Comparison of ENCODE assay signal across 7 mouse cellular contexts in the genomic region with DNA sequence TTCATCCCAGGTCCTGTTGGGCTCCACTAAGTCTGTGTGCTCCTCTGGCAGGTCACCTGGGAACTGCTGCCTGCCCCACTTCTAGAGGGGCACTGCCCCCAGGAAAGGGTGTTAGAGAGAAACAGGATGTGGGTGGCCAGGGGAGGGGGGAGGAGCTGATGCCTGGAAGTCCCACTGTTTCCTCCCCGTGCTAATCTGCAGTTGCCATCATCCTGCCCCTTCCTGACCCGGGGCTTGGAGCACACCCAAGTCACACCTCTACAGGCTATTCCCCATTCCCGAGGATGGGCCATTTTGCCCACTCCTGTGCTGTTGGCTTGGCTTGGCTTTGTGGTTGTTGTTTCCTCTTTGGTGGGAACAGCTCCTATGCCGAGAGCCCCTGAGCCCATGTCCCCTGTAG. TPM values are rescaled to one million over a fixed set of nuclear protein-coding genes. Genes with fewer than 3 reads are reported as not detected.
DNase-seq lines count a peak whose midpoint lies in the region; ATAC-seq and TF ChIP-seq lines count a peak whose summit lies in the region.

No protein-coding gene starts in this region.

- peaks cover 36 to 73% of the 10 kb centered on the region in 2 experiments for H3K4me1 ChIP-seq in MEL (ENCODE audit: control insufficient read depth in 1 of 2, insufficient read depth in 2 of 2, low read length in 2 of 2)
- H3K4me1 ChIP-seq in kidney, embryonic 14.5 days (ENCODE audit: control insufficient read depth, insufficient read depth, low read length) = peaks cover 16% of the 10 kb centered on the region
- H3K4me1 ChIP-seq in stomach, embryonic 16.5 days (ENCODE audit: control insufficient read depth, insufficient read depth, low read length) = peaks cover 17% of the 10 kb centered on the region

- H3K9me3 ChIP-seq in MEL (replicated peaks; ENCODE audit: insufficient read depth, low read length) = no peaks in the 10 kb centered on the region
- no peaks in the 10 kb centered on the region for H3K9me3 ChIP-seq in kidney, embryonic 14.5 days (ENCODE audit: control insufficient read depth, low read length)
- H3K9me3 ChIP-seq in stomach, embryonic 16.5 days (replicated peaks; ENCODE audit: control insufficient read depth, low read length) = no peaks in the 10 kb centered on the region

- H3K4me3 ChIP-seq in MEL (ENCODE audit: control insufficient read depth in 1 of 2, insufficient read depth in 1 of 2, low read depth in 2 of 2, low read length in 2 of 2) = no peak overlapping the region
- H3K4me3 ChIP-seq in kidney, embryonic 14.5 days (ENCODE audit: low read length) = no peak overlapping the region
- no peak overlapping the region for H3K4me3 ChIP-seq in stomach, embryonic 16.5 days (replicated peaks; ENCODE audit: low read length)

- H3K4me2 ChIP-seq in kidney, embryonic 14.5 days (replicated peaks; ENCODE audit: low read depth, low read length) = no peak overlapping the region
- H3K4me2 ChIP-seq in stomach, embryonic 16.5 days (ENCODE audit: low read depth, low read length) = no peak overlapping the region

- peaks cover 44% of the 10 kb centered on the region for H3K79me2 ChIP-seq in MEL (ENCODE audit: control insufficient read depth, insufficient read depth, low read length, poor library complexity)

- peak; percentile 87 for DNase-seq in MEL (ENCODE audit: low read depth, low spot score)
- peak; percentile 76 for DNase-seq in adrenal gland, postnatal 14 days
- peak; percentile 86 for DNase-seq in lung, postnatal 10 days
- DNase-seq in right cerebral cortex, postnatal 4 days = no peak

- no peak for TF ChIP-seq RAD21 in MEL (IDR thresholded peaks at IDR 0.05; ENCODE audit: low read depth, low read length)

- peak in 1 of 2 experiments; percentile 70; a peak in 2 of 4 replicates for TF ChIP-seq POLR2A in MEL (IDR thresholded peaks at IDR 0.05; ENCODE audit: control insufficient read depth in 1 of 2, insufficient read depth in 1 of 2, low read depth in 1 of 2, low read length in 2 of 2, poor library complexity in 1 of 2)

- H3K9ac ChIP-seq in MEL (ENCODE audit: control insufficient read depth, low read depth, low read length, poor library complexity, severe bottlenecking) = peak overlapping the region; percentile 25
- H3K9ac ChIP-seq in kidney, embryonic 14.5 days (ENCODE audit: low read depth, low read length) = no peak overlapping the region
- 0 out of 2 replicates have a peak overlapping the region, but pooled peaks have one; percentile 1 for H3K9ac ChIP-seq in stomach, embryonic 16.5 days (ENCODE audit: low read length)

- 12% methylated on average over 4 of the region's 4 CpGs for whole genome bisulfite sequencing in kidney, embryonic 14.5 days
- WGBS in stomach, embryonic 16.5 days = 31% methylated on average over 4 of the region's 4 CpGs

- ATAC-seq in granulocyte monocyte progenitor cell, adult 5-6 weeks (replicated peaks; ENCODE audit: poor library complexity, severe bottlenecking) = peak; percentile 61
- ATAC-seq in kidney, embryonic 14.5 days (ENCODE audit: low FRiP score, low TSS enrichment) = peak; percentile 17
- ATAC-seq in stomach, embryonic 16.5 days (ENCODE audit: insufficient read depth, low FRiP score) = no peak

- peak; percentile 62 to 79 for TF ChIP-seq EP300 in MEL (IDR thresholded peaks at IDR 0.05; ENCODE audit: low read depth in 1 of 2, low read length in 2 of 2)

- H3K27ac ChIP-seq in MEL (ENCODE audit: control insufficient read depth, low read depth, low read length) = peak overlapping the region; percentile 63
- peak overlapping the region; percentile 74 for H3K27ac ChIP-seq in kidney, embryonic 14.5 days (ENCODE audit: low read depth, low read length)
- H3K27ac ChIP-seq in stomach, embryonic 16.5 days (ENCODE audit: low read length) = peak overlapping the region; percentile 4

- H3K27me3 ChIP-seq in MEL (ENCODE audit: control insufficient read depth in 1 of 2, insufficient read depth in 2 of 2, low read length in 2 of 2) = no peaks in the 10 kb centered on the region
- no peaks in the 10 kb centered on the region for H3K27me3 ChIP-seq in kidney, embryonic 14.5 days (ENCODE audit: control insufficient read depth, insufficient read depth, low read length)
- no peaks in the 10 kb centered on the region for H3K27me3 ChIP-seq in stomach, embryonic 16.5 days (ENCODE audit: control insufficient read depth, insufficient read depth, low read length)

- peaks cover 10 to 68% of the 10 kb centered on the region in 2 experiments for H3K36me3 ChIP-seq in MEL (ENCODE audit: control insufficient read depth in 1 of 2, insufficient read depth in 2 of 2, low read length in 2 of 2)
- peaks cover 78% of the 10 kb centered on the region for H3K36me3 ChIP-seq in kidney, embryonic 14.5 days (ENCODE audit: control insufficient read depth, insufficient read depth, low read length)
- H3K36me3 ChIP-seq in stomach, embryonic 16.5 days (ENCODE audit: control insufficient read depth, insufficient read depth, low read length) = peaks cover 26% of the 10 kb centered on the region

- no peak for TF ChIP-seq CTCF in MEL (IDR thresholded peaks at IDR 0.05 in 2 of 3, conservative IDR thresholded peaks at IDR 0.05 in 1 of 3; ENCODE audit: control insufficient read depth in 1 of 3, insufficient read depth in 1 of 3, low read depth in 2 of 3, low read length in 3 of 3, poor library complexity in 1 of 3, severe bottlenecking in 1 of 3)

TF ChIP-seq in MEL, 35 proteins besides CTCF, POLR2A, EP300 and RAD21 (continues in another document):
- TF ChIP-seq POLR2AphosphoS2 (IDR thresholded peaks at IDR 0.05; ENCODE audit: low read length) (peak; percentile 57; the same call in 1 of the 2 replicates), ETS1 (IDR thresholded peaks at IDR 0.05; ENCODE audit: low read depth, low read length) (peak; percentile 62; the same call in 1 of the 2 replicates), TBP (IDR thresholded peaks at IDR 0.05; ENCODE audit: low read depth, low read length) (0 out of 2 replicates have a peak, but pooled peaks have one; percentile 41), MEF2A (IDR thresholded peaks at IDR 0.05; ENCODE audit: extremely low read depth, insufficient replicate concordance, low read depth, low read length, poor library complexity, severe bottlenecking) (no peak), POLR2AphosphoS5 (IDR thresholded peaks at IDR 0.05; ENCODE audit: borderline replicate concordance, low read depth, low read length) (no peak), TCF12 (IDR thresholded peaks at IDR 0.05; ENCODE audit: low read depth, low read length) (peak; percentile 68)

RNA-seq across cellular contexts. Expression of a gene that starts 9.1 kb away (rescaled TPM):
- 35.8 and 57.6 TPM in 2 replicates for total RNA-seq in MEL (2012; rRNA removed)
- 1,000 to 10,000 TPM in 1 of 2 experiments, 100 to 1,000 TPM in 1; 101 to 1,219 TPM for polyA plus RNA-seq in MEL (2012; ENCODE audit: insufficient read depth in 1 of 2, insufficient read length in 2 of 2, low read depth in 1 of 2, low replicate concordance in 2 of 2, missing spikeins in 1 of 2)
- total RNA-seq in adrenal gland, postnatal 14 days (2021) = 5.4 and 7.3 TPM in 2 replicates
- total RNA-seq in granulocyte monocyte progenitor cell, adult 5-6 weeks (2014; fragmentation: Nextera tagmentation) = 0.34 and 0.49 TPM in 2 replicates
- 0.05 and 0.65 TPM in 2 replicates for total RNA-seq in granulocyte monocyte progenitor cell, adult 5-6 weeks (2017)
- 14.7 and 18.3 TPM in 2 replicates for polyA plus RNA-seq in kidney, embryonic 14.5 days (2014; fragmentation: Nextera tagmentation; extraction: Ambion mirVana)
- 14.7 and 15.9 TPM in 2 replicates for polyA plus RNA-seq in stomach, embryonic 16.5 days (2015; fragmentation: Nextera tagmentation; extraction: Ambion mirVana)

RNA-seq across cellular contexts. Expression of a gene that starts 9.7 kb away (rescaled TPM):
- 113 and 150 TPM in 2 replicates for total RNA-seq in MEL (2012; rRNA removed)
- 100 to 1,000 TPM in 1 of 2 experiments, 10 to 100 TPM in 1; 47.0 to 169 TPM for polyA plus RNA-seq in MEL (2012; ENCODE audit: insufficient read depth in 1 of 2, insufficient read length in 2 of 2, low read depth in 1 of 2, low replicate concordance in 2 of 2, missing spikeins in 1 of 2)
- 101 and 109 TPM in 2 replicates for total RNA-seq in adrenal gland, postnatal 14 days (2021)
- 50.3 and 61.7 TPM in 2 replicates for total RNA-seq in granulocyte monocyte progenitor cell, adult 5-6 weeks (2014; fragmentation: Nextera tagmentation)
- 67.7 and 71.9 TPM in 2 replicates for total RNA-seq in granulocyte monocyte progenitor cell, adult 5-6 weeks (2017)
- 12.0 and 14.6 TPM in 2 replicates for polyA plus RNA-seq in kidney, embryonic 14.5 days (2014; fragmentation: Nextera tagmentation; extraction: Ambion mirVana)
- 6.6 and 8.0 TPM in 2 replicates for polyA plus RNA-seq in stomach, embryonic 16.5 days (2015; fragmentation: Nextera tagmentation; extraction: Ambion mirVana)

RNA-seq across cellular contexts. Expression of a gene that starts 24.4 kb away (rescaled TPM):
- not detected in 2 replicates for total RNA-seq in MEL (2012; rRNA removed)
- not detected for polyA plus RNA-seq in MEL (2012; ENCODE audit: insufficient read depth in 1 of 2, insufficient read length in 2 of 2, low read depth in 1 of 2, low replicate concordance in 2 of 2, missing spikeins in 1 of 2)
- total RNA-seq in adrenal gland, postnatal 14 days (2021) = 0.26 TPM in 1 of 2 replicates, not detected in the other
- total RNA-seq in granulocyte monocyte progenitor cell, adult 5-6 weeks (2014; fragmentation: Nextera tagmentation) = not detected in 2 replicates
- not detected in 2 replicates for total RNA-seq in granulocyte monocyte progenitor cell, adult 5-6 weeks (2017)
- 0.24 TPM in 1 of 2 replicates, not detected in the other for polyA plus RNA-seq in kidney, embryonic 14.5 days (2014; fragmentation: Nextera tagmentation; extraction: Ambion mirVana)
- 0.41 and 3.2 TPM in 2 replicates for polyA plus RNA-seq in stomach, embryonic 16.5 days (2015; fragmentation: Nextera tagmentation; extraction: Ambion mirVana)

RNA-seq across cellular contexts. Expression of a gene that starts 33.2 kb away (rescaled TPM):
- not detected in 2 replicates for total RNA-seq in MEL (2012; rRNA removed)
- not detected for polyA plus RNA-seq in MEL (2012; ENCODE audit: insufficient read depth in 1 of 2, insufficient read length in 2 of 2, low read depth in 1 of 2, low replicate concordance in 2 of 2, missing spikeins in 1 of 2)
- not detected in 2 replicates for total RNA-seq in adrenal gland, postnatal 14 days (2021)
- not detected in 2 replicates for total RNA-seq in granulocyte monocyte progenitor cell, adult 5-6 weeks (2014; fragmentation: Nextera tagmentation)
- not detected in 2 replicates for total RNA-seq in granulocyte monocyte progenitor cell, adult 5-6 weeks (2017)
- polyA plus RNA-seq in kidney, embryonic 14.5 days (2014; fragmentation: Nextera tagmentation; extraction: Ambion mirVana) = not detected in 2 replicates
- not detected in 2 replicates for polyA plus RNA-seq in stomach, embryonic 16.5 days (2015; fragmentation: Nextera tagmentation; extraction: Ambion mirVana)

RNA-seq across cellular contexts. Expression of a gene that starts 40.6 kb away (rescaled TPM):
- total RNA-seq in MEL (2012; rRNA removed) = 0.56 and 0.81 TPM in 2 replicates
- polyA plus RNA-seq in MEL (2012; ENCODE audit: insufficient read depth in 1 of 2, insufficient read length in 2 of 2, low read depth in 1 of 2, low replicate concordance in 2 of 2, missing spikeins in 1 of 2) = 1 to 10 TPM in 1 of 2 experiments, not detected in 1; 8.0 TPM
- 147 and 156 TPM in 2 replicates for total RNA-seq in adrenal gland, postnatal 14 days (2021)
- 8.5 and 9.8 TPM in 2 replicates for total RNA-seq in granulocyte monocyte progenitor cell, adult 5-6 weeks (2014; fragmentation: Nextera tagmentation)
- 0.60 and 1.8 TPM in 2 replicates for total RNA-seq in granulocyte monocyte progenitor cell, adult 5-6 weeks (2017)
- polyA plus RNA-seq in kidney, embryonic 14.5 days (2014; fragmentation: Nextera tagmentation; extraction: Ambion mirVana) = 30.0 and 46.5 TPM in 2 replicates
- 37.9 and 39.3 TPM in 2 replicates for polyA plus RNA-seq in stomach, embryonic 16.5 days (2015; fragmentation: Nextera tagmentation; extraction: Ambion mirVana)

Comparison
In these comparisons a context has a peak if more than half of its experiments do, and no peak if none do; other contexts are left out.
1. H3K27ac ChIP-seq: peak in every context shown above with its lines; median percentile 74 in kidney, embryonic 14.5 days; 63 in MEL; 4 in stomach, embryonic 16.5 days.